Mouse (Mus musculus): ENCODE results near the gene Luc7l3.

Luc7l3 gene

DNA sequence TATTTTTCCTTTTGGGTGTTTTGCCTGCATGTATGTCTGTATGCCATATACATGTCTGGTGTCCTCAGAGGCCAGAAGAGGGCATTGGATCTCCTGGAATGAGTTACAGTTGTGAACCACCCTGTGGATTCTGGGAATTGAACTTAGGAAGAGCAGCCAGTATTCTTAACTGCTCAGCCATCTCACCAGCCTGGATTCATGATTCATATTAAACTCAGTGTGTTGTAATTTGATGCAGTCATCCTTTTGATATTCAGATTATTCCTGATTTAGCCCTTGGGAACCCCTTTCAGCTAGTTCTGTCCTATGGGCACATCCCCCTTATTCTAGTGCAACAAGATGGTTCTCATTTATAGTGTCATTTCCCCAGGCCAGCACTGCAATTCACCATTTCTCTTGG lies 14.8 kb upstream of the Luc7l3 start:
- no peak for DNase-seq

DNA sequence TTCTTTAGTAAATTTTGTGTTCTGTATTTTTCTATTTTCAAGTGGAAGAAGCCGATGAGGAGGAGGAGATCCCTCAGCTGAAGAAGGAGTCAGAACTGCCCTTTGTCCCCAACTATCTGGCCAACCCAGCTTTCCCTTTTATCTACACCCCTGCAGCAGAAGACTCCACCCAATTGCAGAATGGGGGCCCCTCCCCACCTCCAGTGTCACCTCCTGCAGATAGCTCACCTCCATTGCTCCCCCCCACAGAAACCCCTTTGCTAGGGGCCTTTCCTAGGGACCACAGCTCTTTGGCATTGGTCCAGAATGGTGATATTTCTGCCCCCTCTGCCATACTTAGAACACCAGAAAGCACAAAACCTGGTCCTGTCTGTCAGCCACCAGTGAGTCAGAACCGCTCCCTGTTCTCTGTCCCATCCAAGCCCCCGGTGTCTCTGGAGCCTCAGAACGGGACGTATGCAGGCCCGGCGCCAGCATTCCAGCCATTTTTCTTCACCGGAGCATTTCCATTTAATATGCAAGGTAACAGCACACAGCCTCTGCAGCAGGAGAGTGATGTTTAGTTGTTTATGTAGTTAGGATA lies 12.7 kb upstream of the Luc7l3 start:
- no peak for DNase-seq

- DNase-seq, result no peak
Measured at GRCm38 (mm10) chr11:94332726-94333125, 10.9 kb upstream of the Luc7l3 start.

GRCm38 (mm10) chr11:94330211-94330610 lies 8.4 kb upstream of the Luc7l3 start:
- peak; percentile 41 for DNase-seq

DNA sequence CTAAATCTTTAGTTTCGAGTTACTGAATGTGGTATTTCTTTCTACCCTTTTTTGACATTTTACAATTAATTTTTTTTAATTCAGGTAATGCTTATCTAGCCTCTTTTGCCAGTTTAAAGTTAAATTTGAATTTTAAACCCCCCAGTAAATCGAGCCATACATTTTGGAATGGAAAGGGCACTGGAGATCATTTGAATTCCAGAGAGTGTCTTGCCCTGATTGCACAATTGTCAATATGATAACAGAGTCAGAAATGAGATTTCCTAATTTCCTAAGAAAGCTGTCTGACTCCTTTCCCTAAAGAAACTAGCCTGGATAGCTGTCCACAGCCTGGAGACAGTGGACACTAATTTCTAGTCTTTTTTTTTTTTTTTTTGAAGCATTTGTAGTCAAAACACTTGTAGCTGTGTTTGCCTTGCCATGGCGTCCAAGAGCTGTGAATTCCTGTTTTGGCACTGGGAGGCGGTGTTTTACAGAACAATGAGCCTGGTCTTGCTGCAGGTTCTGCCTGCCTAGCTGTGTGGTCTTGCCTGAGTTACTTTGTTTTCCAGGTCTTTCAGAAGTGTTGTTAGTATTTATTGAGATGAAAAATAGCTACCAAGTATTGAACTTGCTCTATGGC lies 7.6 kb upstream of the Luc7l3 start:
- peak; percentile 79 for DNase-seq

GRCm38 (mm10) chr11:94328644-94329025 lies 6.8 kb upstream of the Luc7l3 start:
- DNase-seq, result peak; percentile 58

- DNase-seq, result peak; percentile 99
Measured at GRCm38 (mm10) chr11:94327693-94328643, 6.2 kb upstream of the Luc7l3 start, which contains the start of gene Ankrd40. Gene Ankrd40 (plus strand): TSS chr11:94328001.

DNA sequence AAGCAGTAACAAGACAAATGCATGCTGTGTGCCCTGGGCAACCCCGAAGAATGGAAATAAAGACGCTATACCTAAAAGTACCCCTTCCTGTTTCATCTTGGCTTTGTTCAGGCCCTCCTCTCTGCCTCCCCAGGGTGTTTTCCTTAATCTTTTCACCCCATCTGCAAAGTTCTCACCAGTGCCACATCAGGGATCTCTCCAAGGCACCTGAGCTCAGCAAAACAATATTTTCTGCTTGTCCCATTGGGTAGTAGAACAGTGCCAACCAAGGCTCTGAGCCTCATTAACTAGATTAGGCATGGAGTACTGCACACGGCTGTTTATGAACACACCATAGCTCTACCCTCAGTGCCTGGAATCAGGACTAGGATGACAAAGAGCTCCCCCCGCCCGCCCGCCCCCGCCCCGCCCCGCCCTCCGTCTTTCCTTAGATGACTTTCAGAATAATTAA lies 5.2 kb upstream of the Luc7l3 start:
- peak; percentile 88 for DNase-seq

DNA sequence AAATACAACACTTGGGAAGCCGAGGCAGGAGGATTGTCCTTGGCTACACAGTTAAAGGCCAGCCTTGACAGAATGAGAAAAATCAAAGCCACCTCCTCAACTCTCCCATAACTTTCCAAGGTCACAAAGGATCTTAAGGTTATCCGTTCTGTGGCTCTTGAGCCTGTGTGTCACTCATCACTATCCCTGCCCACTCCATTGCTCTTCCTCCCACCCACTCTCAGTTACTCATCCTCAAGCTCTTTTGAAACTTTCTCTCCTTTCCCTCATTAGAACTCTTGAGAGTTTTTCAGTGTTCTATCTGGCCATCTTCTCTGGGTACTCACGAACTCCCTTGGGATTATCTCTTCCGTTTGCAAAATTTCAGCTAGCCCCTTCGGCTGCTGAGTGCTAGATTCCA lies 2.8 kb upstream of the Luc7l3 start:
- no peak for DNase-seq

DNA sequence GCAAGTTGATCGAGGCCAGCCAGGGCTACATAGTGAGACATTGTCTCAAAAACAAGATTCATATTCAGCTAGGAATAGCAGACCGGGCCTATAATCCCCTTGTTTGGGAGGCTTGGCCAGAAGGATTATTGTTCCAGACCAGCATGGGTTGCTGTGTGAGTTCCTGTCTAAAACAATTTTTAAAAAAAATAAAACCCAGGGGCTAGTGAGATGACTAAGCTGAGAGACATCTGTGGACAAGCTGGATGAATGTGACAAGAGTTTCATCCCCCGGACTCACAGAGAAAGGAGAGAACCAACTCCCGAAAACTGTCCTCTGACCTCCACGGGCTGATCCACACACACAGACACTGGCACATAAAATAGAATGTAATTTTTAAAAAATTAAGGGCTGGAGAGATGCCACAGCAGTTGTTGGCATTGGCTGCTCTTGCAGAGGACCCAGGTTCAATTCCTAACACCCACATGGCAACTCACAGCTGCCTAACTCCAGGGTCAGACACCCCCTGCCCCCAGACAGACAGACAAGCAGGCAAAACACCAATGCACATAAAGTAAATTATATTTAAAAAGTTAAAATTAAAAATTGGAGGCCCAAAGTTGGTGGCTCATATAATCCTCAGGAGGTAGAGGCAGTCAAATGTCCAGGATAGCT lies 1.6 kb upstream of the Luc7l3 start:
- peak; percentile 52 for DNase-seq

GRCm38 (mm10) chr11:94322636-94323035 lies 848 bp upstream of the Luc7l3 start:
- peak; percentile 52 for DNase-seq

- DNase-seq, result peak; percentile 46
Measured at GRCm38 (mm10) chr11:94320969-94321930, 538 bp downstream of the Luc7l3 start.

DNA sequence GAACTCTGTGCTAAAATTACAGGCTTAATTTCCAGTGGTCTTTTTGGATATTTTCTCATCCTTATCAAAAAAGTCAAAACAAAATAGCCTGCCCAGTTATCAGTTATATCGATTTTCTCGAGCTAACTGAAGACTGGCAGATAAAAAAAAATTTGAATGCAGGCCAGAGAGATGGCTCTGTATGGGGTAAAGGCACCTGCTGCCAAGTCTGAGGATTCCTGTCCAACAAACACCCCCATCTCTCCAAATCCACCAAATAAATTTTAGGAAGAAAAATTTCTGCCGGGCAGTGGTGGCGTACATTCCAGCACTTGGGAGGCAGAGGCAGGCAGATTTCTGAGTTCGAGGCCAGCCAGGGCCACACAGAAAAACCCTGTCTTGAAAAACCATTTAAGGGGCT lies 3.7 kb downstream of the Luc7l3 start:
- DNase-seq, result peak; percentile 60

GRCm38 (mm10) chr11:94317515-94317914 lies 4.3 kb downstream of the Luc7l3 start:
- no peak for DNase-seq

DNA sequence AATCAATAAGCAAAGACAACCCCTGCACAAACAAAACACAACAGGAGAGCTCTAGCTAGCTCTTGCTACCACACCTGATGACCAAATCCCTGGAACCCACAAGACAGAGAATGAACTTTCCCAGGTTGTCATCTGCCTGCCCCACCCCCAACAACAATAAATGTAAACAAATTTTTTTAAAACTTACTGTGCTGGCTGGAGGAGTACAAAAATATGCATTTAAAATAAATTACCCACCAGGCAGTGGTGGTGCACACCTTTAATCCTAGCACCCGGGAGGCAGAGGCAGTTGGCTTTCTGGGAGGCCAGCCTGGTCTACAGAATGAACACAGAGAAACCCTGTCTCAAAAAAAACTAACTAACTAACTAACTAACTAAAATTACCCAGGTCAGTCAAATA lies 4.8 kb downstream of the Luc7l3 start:
- DNase-seq, result no peak

- DNase-seq, result no peak
Measured at GRCm38 (mm10) chr11:94316528-94316927, 5.3 kb downstream of the Luc7l3 start.

GRCm38 (mm10) chr11:94315308-94315707 lies 6.5 kb downstream of the Luc7l3 start:
- DNase-seq, result no peak

GRCm38 (mm10) chr11:94314098-94314652 lies 7.6 kb downstream of the Luc7l3 start:
- no peak for DNase-seq

DNA sequence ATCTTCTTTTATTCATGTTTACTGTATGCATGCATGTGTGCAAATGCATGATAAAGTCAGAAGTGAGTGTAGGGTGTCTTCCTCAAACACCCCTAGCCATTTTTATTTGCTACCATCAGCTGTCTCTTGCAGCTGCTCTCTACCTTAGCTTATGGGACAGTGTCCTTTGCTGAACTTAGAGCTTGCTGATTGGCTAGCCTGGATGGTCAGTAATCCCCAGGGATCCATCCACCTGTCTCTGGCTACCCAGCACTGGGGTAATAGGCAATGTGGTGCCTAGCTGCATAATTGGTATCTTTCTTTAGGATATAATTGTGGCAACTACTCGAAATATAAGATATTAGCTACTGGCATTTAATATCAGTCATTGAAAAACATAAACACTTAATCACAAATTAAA lies 9.1 kb downstream of the Luc7l3 start:
- no peak for DNase-seq

GRCm38 (mm10) chr11:94294996-94295845 lies 26.6 kb downstream of the Luc7l3 start:
- no peak for DNase-seq

Data from cerebellum, adult 9-10 months (tissue).